Mouse (Mus musculus): ENCODE results near the gene Myocd. TPM values are rescaled to one million over a fixed set of nuclear protein-coding genes. Genes with fewer than 3 reads are reported as not detected.

Myocd gene
- polyA plus RNA-seq, 1 experiment from 2014 or later, result 0.89 TPM

GRCm38 (mm10) chr11:65250366-65250765 lies 19.4 kb downstream of the Myocd start:
- Histone ChIP-seq H3K4me1 (no peaks in the 10 kb centered on the region), H3K27me3 (no peaks in the 10 kb centered on the region), H3K9ac (no peak overlapping the region), H3K27ac (no peak overlapping the region), H3K36me3 (no peaks in the 10 kb centered on the region), H3K4me2 (replicated peaks) (no peak overlapping the region), H3K9me3 (replicated peaks) (no peaks in the 10 kb centered on the region), H3K4me3 (no peak overlapping the region)
- ATAC-seq (ENCODE audit: low FRiP score), result no peak
- 93% methylated on average over 4 of the region's 4 CpGs for WGBS

GRCm38 (mm10) chr11:65246301-65247054 lies 23.3 kb downstream of the Myocd start:
- Histone ChIP-seq H3K36me3 (no peaks in the 10 kb centered on the region), H3K4me1 (no peaks in the 10 kb centered on the region), H3K4me3 (no peak overlapping the region), H3K27ac (no peak overlapping the region), H3K27me3 (no peaks in the 10 kb centered on the region), H3K9me3 (replicated peaks) (no peaks in the 10 kb centered on the region), H3K9ac (no peak overlapping the region), H3K4me2 (replicated peaks) (no peak overlapping the region)
- no peak for ATAC-seq (ENCODE audit: low FRiP score)
- 80% methylated on average over 8 of the region's 8 CpGs for WGBS

- Histone ChIP-seq H3K4me3 (no peak overlapping the region), H3K9ac (no peak overlapping the region), H3K27ac (no peak overlapping the region), H3K27me3 (no peaks in the 10 kb centered on the region), H3K9me3 (replicated peaks) (no peaks in the 10 kb centered on the region), H3K36me3 (no peaks in the 10 kb centered on the region), H3K4me2 (replicated peaks) (no peak overlapping the region), H3K4me1 (no peaks in the 10 kb centered on the region)
- no peak for ATAC-seq (ENCODE audit: low FRiP score)
- WGBS, result 74% methylated on average over 3 of the region's 3 CpGs
Observed at GRCm38 (mm10) chr11:65243593-65243992, 26.2 kb downstream of the Myocd start.

GRCm38 (mm10) chr11:65240521-65240920 lies 29.3 kb downstream of the Myocd start:
- H3K36me3 ChIP-seq, result no peaks in the 10 kb centered on the region

GRCm38 (mm10) chr11:65237896-65238295 lies 31.9 kb downstream of the Myocd start:
- Histone ChIP-seq H3K4me1 (peaks cover 3% of the 10 kb centered on the region; the same call in 1 of the 2 replicates), H3K9me3 (replicated peaks) (no peaks in the 10 kb centered on the region), H3K27me3 (no peaks in the 10 kb centered on the region), H3K4me2 (replicated peaks) (no peak overlapping the region), H3K27ac (no peak overlapping the region), H3K36me3 (no peaks in the 10 kb centered on the region), H3K9ac (no peak overlapping the region), H3K4me3 (no peak overlapping the region)
- WGBS, result 80% methylated on average over 3 of the region's 3 CpGs
- no peak for ATAC-seq (ENCODE audit: low FRiP score)

More at GRCm38 (mm10) chr11:65240521-65240920, 29.3 kb downstream of the Myocd start:
- no peaks in the 10 kb centered on the region for H3K4me1 ChIP-seq
- 67% methylated on average over 7 of the region's 7 CpGs for WGBS
- no peaks in the 10 kb centered on the region for H3K27me3 ChIP-seq
- H3K4me2 ChIP-seq (replicated peaks), result no peak overlapping the region
- H3K9me3 ChIP-seq (replicated peaks), result no peaks in the 10 kb centered on the region
- H3K27ac ChIP-seq, result no peak overlapping the region
- no peak for ATAC-seq (ENCODE audit: low FRiP score)
- H3K4me3 ChIP-seq, result no peak overlapping the region
- no peak overlapping the region for H3K9ac ChIP-seq

- no peak for ATAC-seq (ENCODE audit: low FRiP score)
- peaks cover 3% of the 10 kb centered on the region; the same call in 1 of the 2 replicates for H3K4me1 ChIP-seq
- 92% methylated on average over 2 of the region's 2 CpGs for WGBS
- H3K9ac ChIP-seq, result no peak overlapping the region
- no peak overlapping the region for H3K4me2 ChIP-seq (replicated peaks)
- no peaks in the 10 kb centered on the region for H3K9me3 ChIP-seq (replicated peaks)
- no peak overlapping the region for H3K4me3 ChIP-seq
- H3K27ac ChIP-seq, result no peak overlapping the region
- no peaks in the 10 kb centered on the region for H3K27me3 ChIP-seq
- H3K36me3 ChIP-seq, result no peaks in the 10 kb centered on the region
Observed at GRCm38 (mm10) chr11:65236907-65237306, 32.9 kb downstream of the Myocd start.

GRCm38 (mm10) chr11:65235374-65235773 lies 34.4 kb downstream of the Myocd start:
- H3K4me3 ChIP-seq, result no peak overlapping the region
- no peaks in the 10 kb centered on the region for H3K9me3 ChIP-seq (replicated peaks)
- WGBS, result 42% methylated on average over 2 of the region's 2 CpGs
- H3K9ac ChIP-seq, result no peak overlapping the region
- no peak for ATAC-seq (ENCODE audit: low FRiP score)
- no peaks in the 10 kb centered on the region for H3K36me3 ChIP-seq
- no peak overlapping the region for H3K27ac ChIP-seq
- H3K4me1 ChIP-seq, result peaks cover 3% of the 10 kb centered on the region; the same call in 1 of the 2 replicates
- no peak overlapping the region for H3K4me2 ChIP-seq (replicated peaks)
- H3K27me3 ChIP-seq, result no peaks in the 10 kb centered on the region

GRCm38 (mm10) chr11:65231771-65232170 lies 38.0 kb downstream of the Myocd start:
- H3K4me3 ChIP-seq, result no peak overlapping the region
- WGBS, result 88% methylated on average over 4 of the region's 4 CpGs
- ATAC-seq (ENCODE audit: low FRiP score), result no peak
- H3K27ac ChIP-seq, result no peak overlapping the region
- no peaks in the 10 kb centered on the region for H3K36me3 ChIP-seq
- H3K9ac ChIP-seq, result no peak overlapping the region
- no peaks in the 10 kb centered on the region for H3K9me3 ChIP-seq (replicated peaks)
- peaks cover 5% of the 10 kb centered on the region for H3K4me1 ChIP-seq
- H3K4me2 ChIP-seq (replicated peaks), result no peak overlapping the region
- H3K27me3 ChIP-seq, result no peaks in the 10 kb centered on the region

GRCm38 (mm10) chr11:65226766-65227165 lies 43.0 kb downstream of the Myocd start:
- no peak overlapping the region for H3K4me3 ChIP-seq
- no peak for ATAC-seq (ENCODE audit: low FRiP score)

GRCm38 (mm10) chr11:65214954-65215629 lies 54.7 kb downstream of the Myocd start:
- no peak overlapping the region for H3K4me2 ChIP-seq (replicated peaks)
- H3K4me3 ChIP-seq, result no peak overlapping the region
- peaks cover 7% of the 10 kb centered on the region for H3K4me1 ChIP-seq
- no peaks in the 10 kb centered on the region for H3K9me3 ChIP-seq (replicated peaks)
- peaks cover 3% of the 10 kb centered on the region; the same call in 1 of the 2 replicates for H3K27me3 ChIP-seq
- no peaks in the 10 kb centered on the region for H3K36me3 ChIP-seq
- WGBS, result 58% methylated on average over 9 of the region's 9 CpGs
- no peak overlapping the region for H3K9ac ChIP-seq
- ATAC-seq (ENCODE audit: low FRiP score), result no peak
- no peak overlapping the region for H3K27ac ChIP-seq

More at GRCm38 (mm10) chr11:65226766-65227165, 43.0 kb downstream of the Myocd start:
- 42% methylated on average over 10 of the region's 10 CpGs for WGBS
- no peaks in the 10 kb centered on the region for H3K36me3 ChIP-seq
- peaks cover 4% of the 10 kb centered on the region; the same call in 1 of the 2 replicates for H3K4me1 ChIP-seq
- H3K27me3 ChIP-seq, result no peaks in the 10 kb centered on the region
- H3K9ac ChIP-seq, result no peak overlapping the region
- H3K27ac ChIP-seq, result no peak overlapping the region
- no peak overlapping the region for H3K4me2 ChIP-seq (replicated peaks)
- no peaks in the 10 kb centered on the region for H3K9me3 ChIP-seq (replicated peaks)

GRCm38 (mm10) chr11:65213806-65214205 lies 56.0 kb downstream of the Myocd start:
- peaks cover 3% of the 10 kb centered on the region; the same call in 1 of the 2 replicates for H3K27me3 ChIP-seq
- H3K9ac ChIP-seq, result no peak overlapping the region
- no peak overlapping the region for H3K4me3 ChIP-seq
- no peaks in the 10 kb centered on the region for H3K9me3 ChIP-seq (replicated peaks)
- no peak overlapping the region for H3K27ac ChIP-seq
- H3K36me3 ChIP-seq, result no peaks in the 10 kb centered on the region
- no peak overlapping the region for H3K4me2 ChIP-seq (replicated peaks)
- ATAC-seq (ENCODE audit: low FRiP score), result no peak
- peaks cover 7% of the 10 kb centered on the region for H3K4me1 ChIP-seq
- 89% methylated on average over 2 of the region's 2 CpGs for WGBS

GRCm38 (mm10) chr11:65211701-65212100 lies 58.1 kb downstream of the Myocd start:
- peaks cover 7% of the 10 kb centered on the region for H3K4me1 ChIP-seq
- no peaks in the 10 kb centered on the region for H3K9me3 ChIP-seq (replicated peaks)
- no peak overlapping the region for H3K4me3 ChIP-seq
- no peaks in the 10 kb centered on the region for H3K27me3 ChIP-seq
- WGBS, result 82% methylated on average over 6 of the region's 6 CpGs
- H3K4me2 ChIP-seq (replicated peaks), result no peak overlapping the region
- H3K27ac ChIP-seq, result no peak overlapping the region
- no peak for ATAC-seq (ENCODE audit: low FRiP score)
- no peak overlapping the region for H3K9ac ChIP-seq
- no peaks in the 10 kb centered on the region for H3K36me3 ChIP-seq
